Mouse (Mus musculus) ES-E14 (cell line): ENCODE data around the gene Bmper. TPM values are rescaled to one million over a fixed set of nuclear protein-coding genes. Genes with fewer than 3 reads are reported as not detected.

Source experiments
- DNase-seq: peaks from one replicate; pipeline ENCODE4 v3.0.0-alpha.2; 2013; ENCODE audit warnings: low read depth, low spot score
- H3K27ac ChIP-seq: 2 replicates; pipeline ENCODE4 v1.5.1; 2012; ENCODE audit warnings: low read depth, mild to moderate bottlenecking, low read length, moderate library complexity, mixed read lengths; ENCODE audit not compliant: poor library complexity, insufficient read depth, severe bottlenecking
- H3K36me3 ChIP-seq: 2 replicates; pipeline ENCODE4 v1.6.1; 2012; ENCODE audit warnings: mild to moderate bottlenecking, low read length, moderate library complexity, mixed read lengths; ENCODE audit not compliant: control insufficient read depth, poor library complexity, insufficient read depth, severe bottlenecking
- H3K4me1 ChIP-seq, 2 experiments: fragments of 150-350 bp in 1 of 2; sonication (generic) in 1 of 2; 2 replicates each; pipeline ENCODE4 v1.6.1; 2012; ENCODE audit warnings: low read length in 2 of 2, mild to moderate bottlenecking in 1 of 2, mixed read lengths in 1 of 2; ENCODE audit not compliant: control insufficient read depth in 2 of 2, insufficient read depth in 2 of 2, poor library complexity in 1 of 2
- H3K4me3 ChIP-seq, 2 experiments: fragments of 150-350 bp in 1 of 2; sonication (generic) in 1 of 2; 2 replicates each; pipeline ENCODE4 v1.5.1; 2012; ENCODE audit warnings: low read length in 2 of 2, low read depth in 1 of 2, mild to moderate bottlenecking in 1 of 2, mixed read lengths in 1 of 2; ENCODE audit not compliant: insufficient read depth in 1 of 2, poor library complexity in 1 of 2, severe bottlenecking in 1 of 2
- H3K9ac ChIP-seq: 2 replicates; pipeline ENCODE4 v1.6.1; 2012; ENCODE audit warnings: low read depth, mild to moderate bottlenecking, low read length, mixed read lengths; ENCODE audit not compliant: poor library complexity, insufficient read depth, severe bottlenecking
- H3K9me3 ChIP-seq: fragments of 150-350 bp; sonication (generic); 2 replicates; pipeline ENCODE4 v1.6.1; 2012; ENCODE audit warnings: low read depth, mild to moderate bottlenecking, low read length; ENCODE audit not compliant: control insufficient read depth, insufficient read depth
- CHD2 ChIP-seq: IDR thresholded peaks from 2 replicates; pipeline ENCODE4 v1.6.1; 2014; ENCODE audit warnings: mild to moderate bottlenecking, low read depth, low read length, inconsistent platforms
- HCFC1 ChIP-seq: IDR thresholded peaks from 2 replicates; pipeline ENCODE4 v1.6.1; 2012; ENCODE audit warnings: low read length, inconsistent platforms, borderline replicate concordance; ENCODE audit not compliant: insufficient read depth
- MAFK ChIP-seq: IDR thresholded peaks from 2 replicates; pipeline ENCODE4 v1.6.1; 2014; ENCODE audit warnings: mild to moderate bottlenecking, low read depth, low read length, inconsistent platforms; ENCODE audit not compliant: insufficient read depth
- ZC3H11A ChIP-seq: IDR thresholded peaks from 2 replicates; pipeline ENCODE4 v1.6.1; 2012; ENCODE audit warnings: low read depth, mild to moderate bottlenecking, inconsistent platforms, low read length, borderline replicate concordance
- ZNF384 ChIP-seq: IDR thresholded peaks from 2 replicates; pipeline ENCODE4 v1.6.1; 2012; ENCODE audit warnings: low read depth, low read length, inconsistent platforms
- in situ Hi-C, 2 experiments: fragments of 600-800 bp; cut with MboI; formaldehyde crosslinking; loops; one replicate each; pipeline ENCODE4 v1.15.1; 2025; ENCODE audit warnings: low sequenced_read_pairs in 2 of 2, inconsistent platforms in 1 of 2; ENCODE audit not compliant: unreplicated experiment in 2 of 2
- total RNA-seq: library from RNA; depleted of rRNA; stranded (reverse); fragments of 300-350 nt; gene quantifications from 2 replicates; pipeline ENCODE4 v1.2.3, GENCODE M21; 2012

Bmper gene
- total RNA-seq, 1 experiment = 2.5 TPM

DNA sequence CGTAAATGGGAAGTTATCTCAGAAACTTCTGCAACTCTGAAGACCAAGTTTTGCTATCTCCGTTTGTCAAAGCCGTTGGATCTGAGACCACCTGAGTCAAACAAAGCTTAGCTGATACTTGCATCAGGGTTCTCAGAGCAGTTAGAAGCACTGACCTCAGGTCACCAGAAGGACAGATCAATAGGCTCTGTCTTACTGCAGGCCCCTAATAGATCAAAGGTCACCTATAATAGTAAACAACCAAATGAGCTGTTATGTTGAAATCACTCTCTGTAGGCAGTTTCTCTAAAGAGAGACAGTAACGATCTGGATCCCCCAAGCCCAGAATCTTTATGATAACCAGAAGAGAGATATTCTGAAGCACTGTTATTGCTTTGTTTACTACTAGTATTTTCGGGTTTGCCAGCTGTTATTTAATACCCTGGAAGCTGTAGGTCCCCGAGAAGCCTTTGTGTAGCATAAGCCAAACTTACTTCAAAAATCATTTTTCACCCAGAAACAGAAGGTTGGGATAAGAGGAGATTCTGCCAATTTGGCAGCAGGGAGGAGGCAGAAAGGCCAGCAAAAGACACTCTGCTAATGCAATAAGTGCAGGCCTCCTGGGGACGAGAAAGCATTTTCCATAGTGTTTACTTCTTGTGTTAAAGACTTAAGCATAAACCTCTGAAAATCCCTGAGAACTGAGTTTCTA is 224.5 kb downstream of the Bmper start:
- no peaks in the 10 kb centered on the region for H3K4me1 ChIP-seq
- H3K9me3 ChIP-seq = no peaks in the 10 kb centered on the region
- H3K4me3 ChIP-seq = no peak overlapping the region
- no peaks in the 10 kb centered on the region for H3K36me3 ChIP-seq
- TF ChIP-seq ZNF384 (no peak), MAFK (no peak), CHD2 (no peak)
- H3K27ac ChIP-seq = no peak overlapping the region
- in situ Hi-C loops = no loop called here
- H3K9ac ChIP-seq = no peak overlapping the region
- DNase-seq = no peak

- no peaks in the 10 kb centered on the region for H3K4me1 ChIP-seq
- no peak overlapping the region for H3K4me3 ChIP-seq
- TF ChIP-seq ZC3H11A (no peak), ZNF384 (no peak), CHD2 (no peak), MAFK (no peak), HCFC1 (no peak)
- H3K9me3 ChIP-seq = no peaks in the 10 kb centered on the region
- H3K36me3 ChIP-seq = no peaks in the 10 kb centered on the region
- in situ Hi-C loops = no loop called here
- no peak overlapping the region for H3K9ac ChIP-seq
- H3K27ac ChIP-seq = no peak overlapping the region
- DNase-seq = no peak
These were observed 230.4 kb downstream of the Bmper start for GRCm38 (mm10) chr9:23453309-23453708.

GRCm38 (mm10) chr9:23457186-23457585 is 234.3 kb downstream of the Bmper start:
- no peaks in the 10 kb centered on the region for H3K4me1 ChIP-seq
- no peak overlapping the region for H3K4me3 ChIP-seq
- TF ChIP-seq ZNF384 = no peak
- no peak for TF ChIP-seq ZC3H11A
- no peak overlapping the region for H3K27ac ChIP-seq
- no peak for DNase-seq
- H3K9ac ChIP-seq = no peak overlapping the region
- no peaks in the 10 kb centered on the region for H3K36me3 ChIP-seq
- in situ Hi-C loops = no loop called here
- H3K9me3 ChIP-seq = no peaks in the 10 kb centered on the region

DNA sequence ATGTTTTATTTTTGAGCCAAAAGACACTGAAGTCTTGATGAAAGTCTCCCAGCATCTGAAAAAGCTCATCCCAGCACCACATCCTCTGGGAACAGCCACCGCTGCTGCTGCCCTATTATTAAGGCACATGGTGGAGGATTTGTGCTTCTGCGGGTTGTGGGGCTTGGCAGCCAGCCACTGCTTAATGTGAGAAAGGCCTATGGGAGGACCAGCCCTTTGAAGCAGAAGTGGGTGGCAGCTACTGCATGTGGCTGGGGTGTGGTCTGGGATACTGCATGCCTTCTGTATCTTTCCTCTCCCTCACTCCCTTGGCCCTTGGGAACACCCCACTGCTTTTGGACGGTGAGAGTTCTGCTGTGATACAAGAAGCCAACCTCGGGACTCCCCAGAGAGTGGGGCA is 237.8 kb downstream of the Bmper start:
- Histone ChIP-seq H3K4me1 (no peaks in the 10 kb centered on the region), H3K27ac (no peak overlapping the region), H3K9me3 (no peaks in the 10 kb centered on the region), H3K4me3 (no peak overlapping the region), H3K9ac (no peak overlapping the region), H3K36me3 (no peaks in the 10 kb centered on the region)
- in situ Hi-C loops = no loop called here
- TF ChIP-seq ZNF384 = no peak
- TF ChIP-seq MAFK = no peak
- TF ChIP-seq HCFC1 = no peak
- no peak for TF ChIP-seq CHD2
- no peak for TF ChIP-seq ZC3H11A
- DNase-seq = no peak

DNA sequence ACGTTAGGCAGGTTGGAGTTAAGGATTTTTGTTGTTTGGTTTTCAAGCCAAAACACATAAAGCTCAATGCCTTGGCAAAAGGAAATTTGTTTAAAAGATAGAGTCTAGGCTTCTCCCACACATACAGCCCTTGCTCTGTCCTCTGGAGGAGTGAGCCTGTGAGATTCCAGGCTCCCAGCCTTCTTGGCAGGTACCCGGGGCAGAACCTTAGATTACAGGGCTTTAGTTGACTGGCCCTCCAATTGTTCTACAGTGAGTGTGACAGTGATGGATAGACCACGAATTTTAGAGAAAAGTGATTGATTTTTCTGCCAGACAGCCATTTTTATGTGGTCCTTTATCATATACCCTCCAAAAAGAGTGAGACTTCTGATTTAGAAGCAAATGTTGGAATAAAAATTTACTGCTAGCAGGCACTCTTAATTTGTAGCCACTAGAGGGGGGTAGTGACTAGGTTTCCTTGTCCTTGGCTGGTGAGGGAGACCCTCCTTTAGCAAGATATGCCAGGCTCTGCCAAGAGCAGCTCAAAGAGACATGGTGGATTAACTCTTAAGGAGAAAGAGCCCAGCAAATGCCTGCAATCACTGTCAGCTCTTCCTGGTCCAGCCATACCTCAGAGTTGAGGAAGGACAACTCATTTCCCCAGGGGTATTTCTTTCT is 240.2 kb downstream of the Bmper start:
- H3K4me1 ChIP-seq = no peaks in the 10 kb centered on the region
- H3K36me3 ChIP-seq = no peaks in the 10 kb centered on the region
- peak; percentile 51; the same call in 1 of the 2 replicates for TF ChIP-seq ZC3H11A
- TF ChIP-seq CHD2 = no peak
- H3K9ac ChIP-seq = no peak overlapping the region
- DNase-seq = peak; percentile 21
- no peaks in the 10 kb centered on the region for H3K9me3 ChIP-seq
- no peak overlapping the region for H3K4me3 ChIP-seq
- no peak overlapping the region for H3K27ac ChIP-seq
- in situ Hi-C loops = no loop called here
